Mouse (Mus musculus) brain, embryonic 14.5 days (tissue): Measurements from ENCODE around the gene Lrp8.

Experiments used
- CTCF ChIP-seq: fragments of 200-500 bp; IDR thresholded peaks from 2 replicates; pipeline ENCODE4 v1.5.1; 2012; ENCODE audit warnings: inconsistent platforms, mild to moderate bottlenecking, moderate library complexity, borderline replicate concordance; ENCODE audit not compliant: insufficient read depth, insufficient read length; ENCODE audit errors: extremely low read depth
- POLR2A ChIP-seq: fragments of 200-500 bp; IDR thresholded peaks from 2 replicates; pipeline ENCODE4 v1.6.1; 2012; ENCODE audit warnings: mild to moderate bottlenecking, inconsistent platforms, borderline replicate concordance; ENCODE audit not compliant: poor library complexity, insufficient read depth, insufficient read length, severe bottlenecking; ENCODE audit errors: extremely low read depth

- TF ChIP-seq CTCF = no peak
- TF ChIP-seq POLR2A = no peak
Observed at GRCm38 (mm10) chr4:107923803-107924194, 121.7 kb downstream of the Lrp8 start.
